Mouse (Mus musculus) fat pad, adult 2 months (tissue): Measurements from ENCODE around the gene Zdhhc17.
A peak's percentile ranks its signal among the peaks of the same experiment; 100 is the strongest.

Experiments
- DNase-seq: peaks from one replicate; pipeline ENCODE4 v3.0.0-alpha.2; 2011; ENCODE audit warnings: low read depth, low spot score; ENCODE audit errors: extremely low read depth

The Zdhhc17 gene

DNA sequence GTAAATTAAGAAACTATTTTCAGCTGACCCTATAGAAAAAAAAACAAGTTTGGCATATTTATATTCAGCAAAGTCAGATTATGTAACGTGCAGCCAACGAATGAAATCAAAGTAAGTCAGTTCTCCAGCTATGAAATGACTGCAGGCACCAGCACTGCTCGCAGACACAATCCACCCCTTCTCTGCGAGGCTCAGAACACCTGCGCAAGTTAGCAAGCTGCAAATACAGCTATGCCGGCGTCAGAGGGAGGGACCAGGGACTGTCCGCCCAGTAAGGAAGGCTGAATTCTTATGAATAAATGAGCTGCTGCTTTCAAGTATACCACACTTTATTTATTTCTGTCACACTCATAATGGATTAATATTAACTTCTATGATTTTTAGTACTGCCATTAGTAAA lies 50.2 kb downstream of the Zdhhc17 start:
- DNase-seq = no peak

DNA sequence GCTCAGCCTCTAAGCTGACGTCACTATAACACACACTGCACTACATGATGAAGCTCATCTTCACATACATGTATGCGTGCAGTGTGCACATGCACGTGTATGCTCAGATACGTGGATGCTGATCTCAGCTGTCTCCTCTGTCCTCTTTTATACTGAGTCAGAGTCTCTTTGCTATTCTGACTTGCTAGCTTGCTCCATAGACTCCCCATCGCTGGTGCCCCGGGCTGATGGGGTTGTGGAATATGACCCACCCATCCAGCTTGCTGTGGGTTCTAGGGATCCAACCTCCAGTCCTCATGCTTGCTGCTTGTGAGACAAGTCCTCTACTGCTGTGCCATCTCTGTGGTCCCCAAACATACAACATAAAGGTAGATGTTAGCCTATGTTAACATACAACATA lies 51.1 kb downstream of the Zdhhc17 start:
- no peak for DNase-seq

DNA sequence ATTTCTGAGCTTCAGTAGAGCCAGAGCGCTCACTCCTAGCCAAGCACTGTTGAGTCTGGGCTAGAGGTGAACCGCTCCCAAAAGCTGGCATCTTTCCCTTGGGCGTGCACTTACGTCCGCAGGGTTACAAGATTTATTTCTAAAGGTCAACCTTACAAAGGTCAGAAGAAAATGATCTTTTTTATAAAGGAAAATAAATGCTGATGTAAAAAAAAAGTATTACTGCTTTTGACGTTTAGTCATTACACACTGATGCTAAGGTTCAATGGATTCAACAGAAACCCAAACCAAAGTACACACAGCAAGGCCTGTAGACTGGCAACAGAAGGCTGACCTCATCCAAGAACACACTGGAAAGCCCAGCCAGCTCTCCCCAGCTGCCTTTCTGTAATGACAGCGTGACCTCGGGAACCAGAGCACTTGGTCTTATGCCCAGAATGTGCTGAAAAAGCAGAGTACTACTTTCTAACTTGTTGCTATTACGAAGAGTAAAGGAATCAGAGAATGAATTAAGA lies 56.9 kb downstream of the Zdhhc17 start:
- peak; percentile 54 for DNase-seq

DNA sequence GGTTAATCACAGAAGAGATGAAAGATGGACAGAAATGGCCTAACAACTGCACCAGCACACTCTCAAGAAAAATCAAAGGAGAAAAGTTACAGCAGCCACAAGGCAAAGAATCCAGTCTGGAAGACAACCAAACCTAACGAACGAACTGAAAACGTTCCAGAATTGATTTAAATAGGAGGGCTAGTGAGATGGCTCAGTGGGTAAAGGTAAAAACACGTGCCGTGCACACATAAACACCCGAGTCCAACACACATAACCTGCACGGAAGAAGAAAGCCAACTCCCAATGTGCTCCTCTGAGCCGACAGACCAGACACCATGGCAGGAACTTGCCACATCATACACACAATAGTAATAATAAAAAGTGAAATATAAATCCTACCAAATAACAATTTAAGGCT lies 57.7 kb downstream of the Zdhhc17 start:
- no peak for DNase-seq

DNA sequence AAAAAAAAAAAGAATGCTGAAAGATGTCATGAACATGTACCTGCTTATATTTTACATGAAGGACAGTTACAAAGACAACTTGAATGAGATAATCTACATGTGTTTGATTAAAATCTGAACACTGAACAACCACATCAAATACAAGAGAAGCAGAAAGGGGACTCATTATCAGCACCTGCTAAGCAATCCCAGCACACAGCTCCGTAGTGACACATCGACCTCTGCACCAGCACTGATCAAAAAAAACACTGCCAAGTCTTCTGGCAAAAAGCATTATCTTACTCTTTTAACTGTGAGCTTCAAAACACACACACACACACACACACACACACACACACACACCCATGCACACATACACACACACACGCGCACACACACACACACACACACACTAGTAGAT lies 58.2 kb downstream of the Zdhhc17 start:
- DNase-seq = no peak

DNA sequence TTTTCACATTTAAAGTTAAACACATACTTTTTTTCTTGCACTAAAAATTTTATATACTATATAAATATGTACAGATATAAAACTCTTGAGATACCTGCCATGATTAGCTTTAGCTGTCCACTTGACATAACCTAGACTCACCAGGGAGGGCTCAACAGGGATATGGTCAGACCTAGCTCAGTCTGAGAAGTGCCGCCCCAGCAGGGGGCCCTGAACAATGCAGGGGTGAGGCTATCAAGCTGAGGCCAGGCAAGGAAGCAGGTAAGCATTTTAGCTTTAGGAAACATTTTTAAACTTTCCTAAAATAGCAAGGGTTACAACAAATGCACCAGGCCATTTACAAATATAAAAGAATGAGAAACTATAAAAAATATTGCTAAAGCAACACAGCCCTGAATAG lies 58.8 kb downstream of the Zdhhc17 start:
- no peak for DNase-seq

DNA sequence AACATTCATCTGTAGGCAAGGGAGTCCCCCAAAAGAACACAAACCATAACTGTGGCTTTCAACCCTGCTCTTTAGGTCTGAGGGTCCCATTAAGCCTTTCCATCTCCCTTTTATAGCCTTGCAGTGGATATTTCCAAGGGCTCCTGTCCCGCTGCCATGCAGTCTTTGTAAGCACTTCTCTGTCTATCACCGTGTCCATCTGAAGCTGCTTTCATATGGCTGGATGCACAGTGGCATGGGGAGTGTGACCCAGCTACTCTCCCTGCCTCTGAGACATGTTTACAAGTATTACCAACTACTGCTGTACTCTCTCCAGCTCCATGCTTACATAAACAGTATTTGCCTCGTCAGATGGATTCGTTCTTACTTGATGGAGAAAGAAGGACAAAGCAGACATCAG lies 62.4 kb downstream of the Zdhhc17 start:
- no peak for DNase-seq

DNA sequence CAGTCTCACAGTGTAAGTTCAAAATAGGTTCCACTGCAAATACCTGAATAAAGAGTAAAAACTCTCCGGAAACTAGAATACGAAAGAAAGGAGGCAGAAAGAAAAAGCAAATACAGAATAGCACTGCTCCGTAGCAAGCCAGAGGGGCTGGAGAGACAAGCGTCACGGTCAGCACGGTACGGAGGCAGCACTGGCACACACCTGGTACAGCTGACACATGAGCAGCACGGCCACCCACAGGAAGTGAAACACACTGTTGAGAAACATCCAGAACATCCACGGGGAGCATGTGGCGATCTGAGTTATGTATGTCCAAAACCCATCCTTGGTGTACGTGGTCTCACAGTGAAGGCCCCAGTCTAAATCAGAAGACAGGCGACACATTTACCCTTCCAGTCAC lies 64.0 kb downstream of the Zdhhc17 start:
- DNase-seq = no peak

DNA sequence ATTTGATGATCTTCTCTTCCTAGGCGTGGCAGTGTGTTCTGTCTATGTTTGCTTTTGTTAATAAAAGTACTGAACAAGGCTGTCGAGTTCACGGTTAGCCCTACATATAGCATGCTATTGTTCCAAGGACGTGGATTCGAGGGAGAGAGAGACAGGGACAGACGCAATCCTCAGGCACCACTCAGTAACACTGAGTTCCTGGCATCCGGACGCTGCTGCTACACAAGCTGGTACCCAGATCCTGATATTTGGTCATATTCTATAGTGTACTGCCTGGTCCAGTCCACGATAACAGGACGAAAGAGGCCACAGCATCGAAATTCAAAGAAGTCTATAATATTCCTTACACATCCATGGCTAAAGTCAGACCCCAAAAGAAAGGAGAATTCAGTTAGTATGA lies 65.8 kb downstream of the Zdhhc17 start:
- no peak for DNase-seq

DNA sequence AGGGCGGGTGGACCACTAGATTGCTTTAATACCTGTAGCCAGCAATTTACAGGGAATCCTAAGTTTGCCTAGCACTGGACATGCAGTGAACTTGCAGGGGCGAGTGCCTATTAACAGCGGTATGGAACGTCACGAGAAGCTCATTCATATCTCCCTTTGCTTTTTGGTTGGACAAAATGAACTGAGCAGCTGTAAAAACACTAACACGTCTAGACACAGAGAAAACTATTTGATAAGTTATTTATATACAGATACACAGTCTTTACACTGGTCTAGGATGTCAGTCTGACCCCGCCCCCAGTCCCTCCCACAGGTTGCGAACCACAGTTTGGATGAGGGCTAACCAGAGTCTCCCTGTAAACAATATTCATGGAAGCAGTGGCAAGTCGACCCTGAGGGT lies 67.1 kb downstream of the Zdhhc17 start:
- no peak for DNase-seq

DNA sequence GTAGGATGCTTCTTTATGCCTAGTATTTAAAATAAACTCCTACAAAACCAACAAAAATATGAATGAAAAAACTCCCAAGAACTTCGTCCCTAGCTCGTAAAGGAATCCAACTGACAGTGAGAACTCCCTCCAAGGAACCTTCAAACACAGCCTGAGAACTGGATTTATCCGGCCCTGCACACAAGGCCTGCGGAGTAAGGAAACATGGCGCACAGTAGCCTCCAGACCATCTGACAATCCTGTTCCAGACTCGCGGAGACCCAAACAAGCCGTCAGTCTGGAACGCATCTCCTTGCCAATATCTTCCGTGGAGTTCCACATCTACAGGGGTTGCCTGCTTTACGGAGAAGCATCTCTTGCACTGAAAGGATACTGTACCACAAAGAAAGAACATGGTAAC lies 68.0 kb downstream of the Zdhhc17 start:
- DNase-seq = no peak

DNA sequence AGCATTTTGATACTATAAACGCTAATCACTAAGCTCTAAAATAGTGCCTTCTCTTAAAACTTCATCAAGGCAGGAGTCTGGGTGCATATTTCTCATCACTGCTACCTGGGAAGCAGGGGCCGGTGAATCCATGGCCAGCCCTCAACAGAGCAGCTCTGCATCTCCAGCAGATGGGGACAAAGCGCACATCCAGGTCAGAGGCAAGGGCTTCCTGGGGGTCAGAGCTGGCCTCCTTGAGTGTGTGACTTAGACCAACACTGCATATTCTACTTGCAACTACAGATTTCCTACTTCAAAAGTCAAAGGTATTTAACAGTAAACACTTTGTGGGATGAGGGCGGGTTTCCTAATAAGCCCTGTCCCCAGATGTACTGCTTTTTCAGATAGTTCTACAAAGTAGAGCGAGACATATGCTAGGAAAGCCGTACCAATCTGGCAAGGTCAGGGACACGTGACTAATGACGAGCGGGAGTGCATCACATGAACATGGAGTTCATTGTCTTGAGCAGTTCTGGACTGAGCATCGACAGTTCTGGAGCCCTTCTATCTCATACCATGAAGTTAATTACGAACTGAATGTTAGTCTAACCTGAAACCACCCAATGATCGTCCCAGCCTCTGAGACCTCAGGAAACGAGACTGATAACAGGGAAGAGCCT lies 69.1 kb downstream of the Zdhhc17 start:
- no peak for DNase-seq

DNA sequence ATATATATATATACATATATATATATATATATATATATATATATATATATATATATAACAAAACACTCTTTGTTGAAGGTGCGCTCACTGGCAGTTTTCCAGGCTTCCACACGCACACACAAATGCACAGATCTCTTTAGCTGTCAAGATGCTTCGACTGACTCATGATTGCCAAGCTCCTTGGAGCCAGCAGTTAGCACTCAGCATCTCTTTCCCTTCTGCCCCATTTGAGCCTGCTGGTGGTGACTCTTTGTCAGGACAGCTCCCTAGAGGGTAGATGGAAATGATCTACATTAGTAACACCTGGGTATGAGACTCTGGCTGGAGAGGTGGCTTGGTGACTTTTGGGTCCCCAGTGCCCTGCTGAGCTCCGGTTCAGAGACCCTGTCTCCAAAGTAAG lies 70.2 kb downstream of the Zdhhc17 start:
- DNase-seq = no peak

DNA sequence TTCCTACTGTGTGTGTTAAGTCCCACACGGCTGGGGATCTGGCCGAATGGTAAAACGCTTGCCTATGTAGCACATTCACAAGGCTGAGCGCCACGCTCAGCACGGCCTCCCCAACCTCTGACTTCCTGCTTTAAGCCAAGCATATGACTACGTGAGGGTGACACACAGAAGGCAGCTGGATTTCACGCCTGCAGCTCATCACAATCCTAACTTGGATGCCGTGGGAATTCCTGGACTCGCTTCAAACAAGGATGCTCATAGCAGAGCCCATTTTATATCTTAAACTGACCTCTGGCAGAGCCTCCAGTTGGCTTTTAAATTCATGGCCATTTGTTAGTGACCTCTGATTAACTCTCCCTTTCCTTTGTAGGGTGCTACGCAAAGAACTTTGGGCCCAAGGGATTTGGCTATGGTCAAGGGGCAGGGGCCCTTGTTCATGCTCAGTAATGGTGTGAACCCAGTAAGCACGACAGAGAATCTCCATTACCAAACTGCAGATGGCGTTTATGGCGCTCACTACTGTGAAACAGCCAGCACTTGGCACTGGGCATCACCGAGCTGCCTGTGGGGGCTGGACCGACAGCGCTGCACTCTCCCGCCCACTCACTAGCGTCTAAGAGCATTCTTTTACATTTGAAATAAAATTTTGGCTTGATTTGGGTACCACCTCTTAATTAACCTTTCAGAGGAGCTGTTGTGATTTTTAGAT lies 70.9 kb downstream of the Zdhhc17 start:
- DNase-seq = no peak

DNA sequence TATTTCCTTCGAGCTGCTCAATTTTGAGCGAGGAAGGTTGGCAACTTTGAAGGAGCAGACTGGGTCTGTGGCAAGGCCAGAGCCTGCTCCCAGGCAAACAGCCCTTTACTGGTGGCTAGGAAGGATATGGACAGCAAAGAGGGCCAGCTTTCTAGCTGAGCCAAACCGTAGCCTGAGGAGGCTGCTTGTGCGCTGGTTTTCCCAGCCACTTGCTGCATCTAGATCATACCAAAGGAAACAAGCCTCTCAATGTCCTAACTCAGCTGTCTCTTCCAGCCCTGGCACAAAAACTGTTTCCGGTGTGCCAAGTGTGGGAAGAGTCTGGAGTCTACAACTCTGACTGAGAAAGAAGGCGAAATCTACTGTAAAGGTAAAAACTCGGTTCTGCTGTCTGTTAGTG lies 71.6 kb downstream of the Zdhhc17 start:
- no peak for DNase-seq

DNA sequence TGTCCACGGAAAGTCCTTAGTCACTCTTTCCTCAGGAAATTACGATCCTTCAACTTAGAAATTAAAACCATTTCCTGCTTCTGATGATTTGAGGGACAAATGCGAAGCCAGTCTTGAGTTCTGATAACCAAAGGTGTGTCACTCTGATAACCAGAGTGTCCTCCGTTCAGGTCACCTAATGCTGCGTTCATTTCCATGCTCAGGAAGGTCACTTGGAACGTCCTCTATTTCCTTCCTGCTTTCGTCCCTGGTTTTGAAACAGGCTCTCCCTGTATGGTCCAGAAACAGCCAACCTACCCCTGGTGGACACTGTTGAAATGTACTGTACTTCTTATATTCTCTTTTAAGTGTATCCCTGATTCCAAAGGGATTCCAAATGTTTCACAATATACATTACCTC lies 74.3 kb downstream of the Zdhhc17 start:
- no peak for DNase-seq

DNA sequence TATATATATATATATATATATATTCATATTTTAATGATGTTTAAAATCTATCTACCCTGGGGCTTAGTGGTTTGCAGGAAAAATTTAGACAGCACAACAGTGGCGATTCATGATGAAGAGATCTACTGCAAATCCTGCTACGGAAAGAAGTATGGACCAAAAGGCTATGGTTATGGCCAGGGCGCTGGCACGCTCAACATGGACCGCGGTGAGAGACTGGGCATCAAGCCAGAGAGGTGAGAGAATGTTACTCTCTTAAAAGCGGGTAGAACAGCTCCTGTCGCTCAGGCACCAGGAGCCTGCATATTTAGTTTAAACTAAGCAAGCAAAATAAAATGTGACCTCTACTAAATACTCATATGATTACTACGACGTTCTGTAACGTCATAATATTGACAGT lies 74.9 kb downstream of the Zdhhc17 start:
- DNase-seq = no peak

DNA sequence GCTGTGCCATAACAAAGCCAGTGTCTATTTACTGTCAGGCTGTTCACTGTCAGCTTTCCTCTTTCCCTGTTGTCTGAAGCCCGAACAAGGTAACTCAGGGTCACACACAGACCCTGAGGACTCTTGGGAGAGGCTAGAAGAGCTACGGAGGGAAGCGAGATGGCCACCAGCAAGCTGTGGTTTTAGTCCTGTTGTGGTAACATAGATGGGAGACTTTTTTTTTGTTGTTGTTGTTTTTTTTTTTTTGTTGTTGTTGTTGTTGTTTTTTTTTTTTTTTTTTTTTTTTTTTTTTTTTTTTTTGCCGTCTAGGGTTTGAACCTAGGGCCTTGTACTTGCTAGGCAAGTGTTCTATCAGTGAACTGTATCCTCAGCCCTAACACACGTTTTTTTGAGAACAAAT lies 76.4 kb downstream of the Zdhhc17 start:
- DNase-seq = no peak

DNA sequence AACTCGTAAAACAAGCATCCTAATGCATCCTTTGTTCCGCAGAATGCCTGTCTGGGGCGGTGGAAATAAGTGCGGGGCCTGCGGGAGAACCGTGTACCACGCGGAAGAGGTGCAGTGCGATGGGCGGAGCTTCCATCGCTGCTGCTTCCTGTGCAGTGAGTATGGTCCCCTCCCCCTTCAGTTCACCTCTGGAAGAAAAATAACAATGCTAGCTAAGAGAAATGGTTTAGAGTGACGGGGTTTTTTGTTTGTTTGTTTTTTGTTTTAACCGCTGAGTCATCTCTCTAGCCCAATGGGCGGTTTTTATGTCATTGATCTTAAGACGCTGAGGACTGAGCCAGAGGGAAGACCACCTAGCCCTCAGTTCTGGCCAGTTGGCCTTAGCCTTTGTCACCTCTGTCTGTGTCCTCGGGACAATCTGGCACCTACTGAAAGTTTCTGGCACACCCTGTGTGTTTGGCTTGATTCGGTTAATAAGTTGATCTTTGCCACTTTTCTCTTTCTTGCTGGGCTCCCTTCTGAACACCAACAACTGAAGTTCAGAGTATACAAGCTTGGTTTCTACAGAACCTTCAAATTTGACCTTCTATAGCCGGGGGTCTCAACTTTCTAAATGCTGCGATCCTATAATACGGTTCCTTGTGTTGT lies 77.9 kb downstream of the Zdhhc17 start:
- DNase-seq = no peak

DNA sequence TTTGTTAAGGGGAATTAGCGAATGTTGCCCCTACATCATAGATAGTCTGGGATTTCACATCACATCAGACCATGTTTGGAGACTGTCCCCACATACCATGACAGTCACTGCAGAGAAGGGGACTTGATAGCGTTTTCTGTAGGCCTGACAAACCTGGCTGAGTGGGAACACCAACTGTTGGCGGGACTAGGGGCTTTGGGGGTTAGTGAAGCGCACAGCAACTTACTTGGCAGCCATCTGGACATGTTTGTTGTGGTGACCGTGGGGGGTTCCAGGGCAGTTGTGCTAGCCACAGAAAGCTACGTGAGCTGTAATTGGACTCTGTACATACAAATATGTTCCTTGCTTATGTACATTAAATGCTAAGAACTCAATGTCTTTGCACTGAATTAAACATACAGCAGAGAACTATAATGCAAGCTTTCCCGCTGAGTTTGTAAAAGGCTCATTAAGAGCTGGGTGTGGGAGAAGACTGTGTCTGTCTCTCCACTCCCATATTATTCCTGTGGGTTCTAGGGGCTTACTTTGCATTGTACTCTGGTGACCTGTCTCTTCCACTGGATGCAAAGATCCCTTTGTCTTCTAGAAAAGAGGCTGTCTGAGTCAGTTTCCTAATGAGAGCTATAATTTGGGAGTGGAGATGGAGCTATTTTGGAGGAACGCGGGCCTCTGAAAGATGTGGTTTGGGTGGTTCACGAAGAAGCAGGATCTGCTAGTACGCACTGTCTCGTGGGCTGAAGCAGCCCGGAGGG lies 78.6 kb downstream of the Zdhhc17 start:
- DNase-seq = no peak

DNA sequence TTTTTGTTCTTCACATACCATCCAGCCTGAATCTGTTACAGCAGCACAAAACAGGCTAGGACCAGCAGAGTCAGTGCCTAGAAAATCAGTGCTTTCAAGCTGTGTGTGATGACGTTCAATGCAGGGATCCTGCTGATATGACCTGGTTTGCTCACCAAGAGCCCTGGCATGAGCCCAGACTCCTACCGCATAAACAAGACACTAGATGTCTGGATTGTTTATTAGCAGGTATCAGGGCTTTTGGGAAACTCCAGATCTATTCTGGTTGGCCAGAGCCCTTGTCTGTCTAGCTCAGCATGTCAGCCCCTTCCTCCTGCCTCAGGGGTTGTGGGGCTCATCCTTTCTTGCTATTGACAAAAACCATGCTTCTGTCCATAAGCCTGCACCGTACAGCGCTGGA lies 80.2 kb downstream of the Zdhhc17 start:
- no peak for DNase-seq

DNA sequence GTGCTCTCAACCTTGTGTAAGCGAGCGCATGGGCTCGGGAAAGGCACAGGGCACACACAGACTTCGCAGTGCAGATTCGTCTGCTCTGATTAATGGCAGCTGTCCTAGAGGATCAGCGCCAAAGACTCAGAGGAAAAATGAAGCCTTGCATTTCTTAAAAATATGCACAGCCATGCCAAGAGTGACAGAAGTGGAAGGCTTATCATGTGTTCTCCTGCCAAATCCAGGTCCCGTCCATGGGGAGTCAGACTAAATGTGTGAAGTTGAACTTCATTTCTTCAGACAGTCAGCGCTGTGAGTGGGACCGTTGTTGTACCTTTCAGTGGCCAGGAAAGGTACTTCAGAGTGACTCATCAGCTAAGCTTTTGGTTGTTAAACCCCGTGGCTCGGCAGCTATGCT lies 82.4 kb downstream of the Zdhhc17 start:
- DNase-seq = no peak
